Mouse (Mus musculus) inflammation-experienced regulatory T-cells, adult 6 months (primary cell): Measurements from ENCODE around the gene Ehbp1l1. TPM values are rescaled to one million over a fixed set of nuclear protein-coding genes. Genes with fewer than 3 reads are reported as not detected.
A peak's percentile ranks its signal among the peaks of the same experiment; 100 is the strongest.

ENCODE experiments used
- ATAC-seq: one replicate; pipeline ENCODE4 v1.8.0; 2017
- polyA plus RNA-seq, 3 experiments: library from polyadenylated mRNA; unstranded; fragments of 100-300 nt; shearing (Covaris generic); gene quantifications; one replicate each; pipeline ENCODE4 v1.2.1; 2017

Gene Ehbp1l1
- polyA plus RNA-seq, result 10 to 100 TPM; 12.5 to 43.4 (median 19.4) TPM

- peak; percentile 27 for ATAC-seq
Observed at GRCm38 (mm10) chr19:5725767-5726515, at the start of gene Ehbp1l1. Ehbp1l1 (minus strand) TSS chr19:5726317.

- peak; percentile 94 for ATAC-seq
Observed at GRCm38 (mm10) chr19:5770925-5771860, 45.1 kb upstream of the Ehbp1l1 start, which contains the start of gene Scyl1. Scyl1 (minus strand) TSS chr19:5771419.

- no peak for ATAC-seq
Observed at GRCm38 (mm10) chr19:5770311-5770710, 44.2 kb upstream of the Ehbp1l1 start.

GRCm38 (mm10) chr19:5767271-5767670, 41.2 kb upstream of the Ehbp1l1 start:
- no peak for ATAC-seq

- ATAC-seq, result no peak
Observed at GRCm38 (mm10) chr19:5763163-5763562, 37.0 kb upstream of the Ehbp1l1 start.

- ATAC-seq, result no peak
Observed at GRCm38 (mm10) chr19:5758878-5759403, 32.8 kb upstream of the Ehbp1l1 start.

GRCm38 (mm10) chr19:5756991-5757636, 31.0 kb upstream of the Ehbp1l1 start:
- ATAC-seq, result no peak

- ATAC-seq, result no peak
Observed at GRCm38 (mm10) chr19:5756321-5756985, 30.3 kb upstream of the Ehbp1l1 start.

- ATAC-seq, result no peak
Observed at GRCm38 (mm10) chr19:5751742-5752141, 25.6 kb upstream of the Ehbp1l1 start.

- ATAC-seq, result no peak
Observed at GRCm38 (mm10) chr19:5750951-5751350, 24.8 kb upstream of the Ehbp1l1 start.

- ATAC-seq, result no peak
Observed at GRCm38 (mm10) chr19:5749476-5749875, 23.4 kb upstream of the Ehbp1l1 start.

GRCm38 (mm10) chr19:5746907-5747363, 20.8 kb upstream of the Ehbp1l1 start:
- no peak for ATAC-seq

- no peak for ATAC-seq
Observed at GRCm38 (mm10) chr19:5745756-5746710, 19.9 kb upstream of the Ehbp1l1 start.

- ATAC-seq, result no peak
Observed at GRCm38 (mm10) chr19:5743576-5743975, 17.5 kb upstream of the Ehbp1l1 start.

- ATAC-seq, result no peak
Observed at GRCm38 (mm10) chr19:5742241-5742641, 16.1 kb upstream of the Ehbp1l1 start.

- ATAC-seq, result no peak
Observed at GRCm38 (mm10) chr19:5741641-5742240, 15.6 kb upstream of the Ehbp1l1 start.

GRCm38 (mm10) chr19:5740320-5741317, 14.5 kb upstream of the Ehbp1l1 start, which contains the start of gene Ltbp3:
Ltbp3 (plus strand) TSS chr19:5740904.
- ATAC-seq, result no peak

GRCm38 (mm10) chr19:5739446-5739845, 13.3 kb upstream of the Ehbp1l1 start:
- no peak for ATAC-seq

GRCm38 (mm10) chr19:5734325-5734724, 8.2 kb upstream of the Ehbp1l1 start:
- ATAC-seq, result no peak
